Mouse (Mus musculus): ENCODE results near the gene Rabgap1l.
A peak's percentile ranks its signal among the peaks of the same experiment; 100 is the strongest.

Gene Rabgap1l

DNA sequence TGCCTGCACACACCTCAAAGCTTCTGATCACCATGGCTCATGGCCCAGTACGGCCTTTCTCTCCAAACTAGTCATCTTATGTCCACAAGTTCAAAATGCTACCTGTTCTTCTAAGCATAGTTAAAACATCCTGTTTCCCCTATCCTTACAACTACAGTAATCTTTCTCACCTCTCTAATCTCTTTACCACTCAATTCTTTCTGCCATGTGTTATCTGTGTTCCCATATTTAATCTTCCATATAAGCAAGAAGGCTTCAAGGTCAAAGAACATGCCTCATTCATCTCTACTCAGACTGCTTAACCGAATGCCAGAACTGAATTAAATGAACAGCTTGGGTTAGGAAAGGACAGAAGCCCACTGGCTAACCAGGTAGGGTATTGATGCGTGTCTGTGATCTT is 5.8 kb downstream of the Rabgap1l start:
- no peak for DNase-seq (ENCODE audit: low spot score)

DNA sequence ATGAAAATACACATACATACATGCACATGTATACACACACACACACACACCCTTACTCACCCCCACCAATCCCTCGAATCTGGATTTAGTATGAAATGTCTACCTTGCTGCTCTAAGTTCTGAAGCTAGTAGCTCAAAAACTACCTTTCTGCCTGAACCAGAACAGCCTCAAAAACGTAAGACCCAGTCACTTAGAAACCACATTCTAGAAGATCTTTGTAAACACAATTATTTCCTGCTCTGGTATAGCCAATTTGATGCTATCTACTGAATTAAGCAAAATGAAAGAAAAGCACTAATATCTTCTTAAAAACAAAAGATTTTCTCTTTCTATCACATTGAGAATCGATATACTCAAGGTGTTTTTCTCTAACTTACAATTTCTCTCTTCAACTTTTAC is 6.4 kb downstream of the Rabgap1l start:
- DNase-seq (ENCODE audit: low spot score), result no peak

DNA sequence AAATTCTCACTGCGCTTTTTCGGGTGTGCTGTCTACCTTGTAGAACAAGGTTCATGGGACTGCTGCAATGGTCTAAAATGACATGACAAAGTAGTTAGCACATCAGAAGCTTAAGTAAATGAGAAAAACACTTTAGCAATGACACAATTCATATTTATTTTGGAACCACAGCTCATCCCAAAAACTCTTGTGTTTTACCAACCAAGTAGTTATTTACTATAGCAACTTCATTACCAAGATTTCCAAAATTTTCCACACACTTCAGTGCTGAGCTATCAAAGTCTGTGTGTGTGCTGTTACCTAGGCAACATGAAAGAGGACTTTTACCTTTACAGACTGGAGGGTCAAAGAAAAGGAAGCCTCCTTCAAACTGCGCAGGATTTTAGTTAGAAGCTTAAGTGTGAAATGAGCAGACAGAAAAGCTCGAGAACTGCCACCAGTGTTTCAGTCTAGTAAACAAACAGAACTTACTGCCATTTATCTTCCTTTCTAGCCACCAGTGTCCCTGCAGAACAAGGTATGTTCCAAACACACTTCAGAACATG is 7.3 kb downstream of the Rabgap1l start:
- DNase-seq (ENCODE audit: low spot score), result no peak

DNA sequence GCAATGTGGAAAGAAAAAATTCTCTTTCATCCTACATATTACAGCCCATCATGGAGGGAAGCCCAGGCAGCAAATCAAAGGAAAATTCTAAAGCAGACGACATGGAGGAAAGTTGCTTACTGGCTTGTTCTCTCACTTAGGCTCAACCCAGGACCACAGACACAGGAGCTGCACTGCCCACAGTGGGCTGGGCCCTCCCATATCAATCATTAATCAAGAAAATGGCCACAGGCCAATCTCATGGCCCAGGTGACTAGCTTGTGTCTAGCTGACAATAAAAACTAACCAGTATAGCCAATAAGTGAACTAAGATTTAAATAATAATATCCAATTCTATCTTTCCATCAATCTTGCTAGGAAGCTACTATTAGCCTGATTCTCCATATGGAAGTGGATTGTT is 8.9 kb downstream of the Rabgap1l start:
- no peak for DNase-seq (ENCODE audit: low spot score)

- no peak for DNase-seq (ENCODE audit: low spot score)
These were observed 18.8 kb downstream of the Rabgap1l start for GRCm38 (mm10) chr1:160774166-160774565.

- DNase-seq (ENCODE audit: low spot score), result no peak
These were observed 27.4 kb downstream of the Rabgap1l start for GRCm38 (mm10) chr1:160765565-160765964.

DNA sequence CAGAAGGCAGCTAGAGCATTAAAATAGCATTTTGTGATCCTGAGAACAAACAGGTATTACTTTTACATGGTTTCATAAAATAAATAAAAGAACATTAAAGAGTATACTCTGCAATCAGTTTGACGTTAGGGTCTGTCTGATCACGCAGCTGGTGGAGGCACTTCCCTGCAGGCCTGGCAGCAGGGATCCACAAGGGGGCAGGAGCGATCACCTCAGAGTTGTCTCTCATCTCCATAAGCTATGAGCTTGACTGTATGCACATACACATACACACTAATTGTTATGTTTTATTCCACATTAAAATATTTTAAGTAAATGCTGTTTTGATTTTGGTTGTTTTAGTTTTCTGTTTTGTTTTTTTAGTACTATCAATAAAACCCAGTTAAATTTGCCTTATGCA is 34.8 kb downstream of the Rabgap1l start:
- peak; percentile 58 for DNase-seq (ENCODE audit: low spot score)

DNA sequence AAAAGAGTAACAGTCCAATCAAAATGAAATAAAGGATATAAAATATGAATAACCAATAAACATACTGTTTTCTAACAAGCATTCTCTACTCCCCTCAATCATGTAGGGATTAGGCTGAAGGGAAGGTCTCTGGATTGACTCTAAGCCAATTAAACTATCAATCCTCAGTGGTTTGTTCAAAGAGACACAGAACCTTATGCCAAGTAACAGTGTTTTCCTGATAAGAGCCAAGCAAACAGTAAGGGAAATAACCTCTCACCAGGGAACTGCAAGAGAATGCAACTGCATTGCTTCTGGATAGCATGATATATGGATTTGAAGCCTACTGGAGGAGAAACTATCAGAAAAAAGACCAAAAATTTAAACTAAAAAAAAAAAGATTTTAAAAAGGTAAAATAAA is 37.7 kb downstream of the Rabgap1l start:
- DNase-seq (ENCODE audit: low spot score), result no peak

DNA sequence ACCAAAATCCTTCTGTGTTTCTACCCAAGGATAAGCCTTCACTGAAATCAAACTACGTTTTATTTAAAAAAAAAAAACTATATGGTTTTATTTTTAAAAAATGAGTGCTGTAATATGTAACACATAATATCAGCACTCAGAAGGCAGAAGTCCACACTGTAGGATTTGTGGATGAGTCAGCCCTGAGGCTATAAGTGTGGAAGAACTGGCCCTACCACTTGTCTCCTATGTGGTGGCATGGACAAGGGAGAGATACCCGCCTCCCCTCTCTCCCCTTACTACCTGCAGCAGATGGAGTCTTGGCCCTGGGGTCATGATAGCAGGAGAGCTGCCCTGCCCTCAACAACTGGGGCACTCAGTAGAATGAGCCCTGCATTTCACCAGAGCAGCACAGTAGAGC is 42.4 kb downstream of the Rabgap1l start:
- no peak for DNase-seq (ENCODE audit: low spot score)

DNA sequence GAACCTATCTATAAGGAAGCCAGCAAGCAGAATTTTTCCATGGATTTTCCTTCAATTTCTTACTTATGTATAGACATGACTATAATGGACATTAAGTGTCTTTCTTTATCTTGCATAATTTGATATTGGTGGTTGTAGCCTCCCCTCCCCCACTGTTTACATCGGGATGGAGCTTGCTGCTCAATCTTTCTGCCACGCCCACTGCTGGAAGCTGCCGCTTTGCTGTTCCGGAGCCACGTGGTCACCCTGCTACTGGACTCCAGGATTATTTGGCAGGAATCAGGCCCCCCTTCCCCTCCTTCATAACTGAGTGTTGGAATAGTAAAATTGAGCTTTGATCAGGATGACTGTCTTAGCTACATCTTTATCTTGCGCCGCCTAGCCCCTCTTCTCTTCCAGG is 46.2 kb downstream of the Rabgap1l start:
- no peak for DNase-seq (ENCODE audit: low spot score)

DNA sequence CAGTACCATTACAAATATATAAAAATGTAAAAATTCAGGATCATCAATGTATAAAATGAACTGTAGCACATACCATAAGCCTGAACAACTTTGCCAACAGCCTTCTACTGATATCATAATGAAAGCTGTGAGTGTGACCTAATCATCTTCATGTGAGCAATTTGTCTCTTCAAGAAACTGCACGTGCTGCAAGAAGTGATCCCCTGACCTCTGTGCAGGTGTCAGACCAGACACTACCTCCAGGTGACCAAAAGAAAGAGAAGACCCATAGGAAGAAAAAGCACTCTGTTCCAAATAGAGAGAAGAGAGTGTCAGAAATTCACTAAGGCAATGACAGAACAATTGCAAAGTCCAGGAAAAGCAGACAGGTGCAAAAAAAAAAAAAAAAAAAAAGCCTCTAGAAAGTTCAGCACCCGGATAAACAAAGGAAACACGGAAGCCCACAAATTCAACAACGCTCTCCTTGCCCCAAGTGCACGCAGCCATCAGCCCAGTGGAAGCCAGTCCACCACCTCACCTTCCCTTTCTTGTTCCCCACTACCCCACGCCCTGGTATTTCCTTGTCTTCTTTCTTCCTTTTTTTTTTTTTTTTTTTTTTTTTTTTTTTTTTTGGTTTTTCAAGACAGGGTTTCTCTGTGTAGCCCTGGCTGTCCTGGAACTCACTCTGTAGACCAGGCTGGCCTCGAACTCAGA is 47.6 kb downstream of the Rabgap1l start:
- DNase-seq (ENCODE audit: low spot score), result no peak

DNA sequence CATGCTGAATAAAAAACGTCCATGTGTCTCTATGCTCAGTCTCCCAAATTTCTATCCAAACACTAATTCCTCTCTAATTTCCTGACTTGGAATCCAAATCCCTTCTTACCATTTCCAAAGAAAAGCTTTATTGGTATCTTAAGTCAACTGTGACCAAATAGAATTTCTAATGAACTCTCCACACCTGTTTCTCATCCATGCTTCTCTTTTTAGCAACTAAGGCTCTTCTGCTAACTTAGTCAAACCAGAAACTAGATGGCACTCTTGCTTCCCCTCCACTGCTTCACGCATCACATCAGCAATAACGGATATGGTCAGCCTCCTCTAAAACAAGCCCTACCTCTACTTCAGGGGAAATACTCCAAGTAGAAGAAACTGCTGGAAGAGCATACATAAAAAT is 49.0 kb downstream of the Rabgap1l start:
- no peak for DNase-seq (ENCODE audit: low spot score)

DNA sequence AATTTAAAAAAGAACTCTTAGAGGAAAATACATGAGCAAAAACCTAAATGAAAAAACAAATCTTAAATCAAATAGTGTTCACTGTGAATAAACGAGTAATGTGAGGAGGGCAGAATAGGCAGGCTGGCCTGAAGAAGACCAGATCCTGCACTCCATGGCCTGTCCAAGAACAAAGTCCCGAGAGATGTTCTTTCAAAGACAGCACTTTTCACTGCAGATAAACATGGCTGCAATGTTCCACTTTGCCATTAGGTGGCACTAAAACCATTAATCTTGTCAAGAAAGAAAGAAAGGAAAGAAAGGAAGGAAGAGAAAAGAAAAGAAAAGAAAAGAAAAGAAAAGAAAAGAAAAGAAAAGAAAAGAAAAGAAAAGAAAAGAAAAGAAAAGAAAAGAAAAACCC is 49.8 kb downstream of the Rabgap1l start:
- DNase-seq (ENCODE audit: low spot score), result no peak

DNA sequence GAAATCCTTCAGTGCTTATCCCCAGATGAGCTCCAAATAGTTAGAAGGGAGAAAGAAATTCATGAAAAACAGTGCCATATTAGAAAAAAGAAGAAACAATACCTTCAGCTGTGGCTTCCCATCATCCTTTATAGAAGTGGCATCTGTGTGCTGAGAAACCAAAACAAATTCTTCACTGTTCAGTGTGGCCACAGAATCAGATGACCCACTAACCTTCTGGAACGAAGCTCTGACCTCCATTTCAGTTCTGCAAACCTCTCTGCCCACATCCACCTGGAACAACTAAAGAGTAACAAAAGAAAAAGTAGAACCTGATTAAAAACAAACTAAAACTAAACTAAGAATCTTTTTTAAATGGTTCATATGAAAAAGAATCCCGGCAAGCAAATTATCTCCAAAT is 52.4 kb downstream of the Rabgap1l start:
- DNase-seq (ENCODE audit: low spot score), result no peak

DNA sequence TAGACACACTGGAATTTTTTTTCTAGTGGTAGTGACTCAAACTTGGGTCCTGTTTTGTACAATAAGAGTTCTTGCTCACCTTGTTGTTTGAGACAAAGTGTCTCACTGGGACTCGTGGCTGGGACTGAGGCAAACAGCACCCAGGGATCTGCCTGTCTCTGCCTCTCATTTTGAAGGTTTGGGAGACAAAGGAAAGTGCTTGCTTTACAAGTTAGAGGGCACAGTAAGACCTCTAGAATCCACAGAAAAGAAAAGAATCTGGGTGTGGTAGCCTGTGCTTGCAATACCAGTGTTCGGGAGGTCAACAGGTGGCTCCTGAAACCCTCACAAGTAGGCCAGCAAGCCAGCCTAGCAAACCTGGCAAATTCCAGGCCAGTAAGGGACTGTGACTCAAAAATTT is 58.3 kb downstream of the Rabgap1l start:
- DNase-seq (ENCODE audit: low spot score), result no peak

DNA sequence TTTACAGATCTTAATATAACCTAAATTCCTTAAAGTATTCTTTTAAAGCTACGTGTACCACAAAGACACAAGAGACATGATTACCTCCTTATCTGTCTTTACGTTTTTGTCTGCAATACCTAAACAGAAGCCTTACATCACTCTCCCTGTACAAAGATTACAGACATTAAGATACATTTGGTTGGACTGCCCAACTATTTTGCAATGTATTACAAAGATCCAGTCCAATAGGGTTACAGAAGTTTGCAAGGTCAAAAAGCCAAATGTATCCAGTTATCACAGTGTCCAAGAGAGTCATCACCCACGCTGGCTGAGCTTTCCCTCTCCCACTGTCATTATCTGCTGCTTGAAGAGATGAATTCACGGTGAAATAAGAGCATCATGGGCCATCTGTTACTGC is 63.1 kb downstream of the Rabgap1l start:
- DNase-seq (ENCODE audit: low spot score), result no peak

GRCm38 (mm10) chr1:160717742-160718141 is 75.3 kb downstream of the Rabgap1l start:
- DNase-seq (ENCODE audit: low spot score), result no peak

DNA sequence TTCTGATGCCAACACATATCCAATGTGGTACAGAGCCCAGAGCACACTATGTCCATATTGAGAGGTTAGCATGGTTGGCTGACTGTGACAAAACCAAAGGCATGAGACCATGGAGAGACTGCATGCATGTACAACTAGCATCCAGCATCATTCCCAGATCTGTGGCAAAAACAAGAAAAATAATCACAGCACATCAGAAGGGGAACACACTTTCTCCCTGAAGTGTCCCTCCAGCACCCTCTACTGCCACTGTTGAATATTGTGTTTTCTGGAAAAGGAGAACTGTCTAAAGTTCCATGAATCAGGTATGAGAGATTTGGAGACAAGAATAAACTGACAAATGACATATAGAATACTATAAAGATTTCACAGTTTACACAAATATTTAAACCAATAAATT is 78.3 kb downstream of the Rabgap1l start:
- DNase-seq (ENCODE audit: low spot score), result no peak

- DNase-seq (ENCODE audit: low spot score), result no peak
These were observed 79.1 kb downstream of the Rabgap1l start for GRCm38 (mm10) chr1:160713887-160714286.

GRCm38 (mm10) chr1:160713383-160713782 is 79.6 kb downstream of the Rabgap1l start:
- DNase-seq (ENCODE audit: low spot score), result no peak

DNA sequence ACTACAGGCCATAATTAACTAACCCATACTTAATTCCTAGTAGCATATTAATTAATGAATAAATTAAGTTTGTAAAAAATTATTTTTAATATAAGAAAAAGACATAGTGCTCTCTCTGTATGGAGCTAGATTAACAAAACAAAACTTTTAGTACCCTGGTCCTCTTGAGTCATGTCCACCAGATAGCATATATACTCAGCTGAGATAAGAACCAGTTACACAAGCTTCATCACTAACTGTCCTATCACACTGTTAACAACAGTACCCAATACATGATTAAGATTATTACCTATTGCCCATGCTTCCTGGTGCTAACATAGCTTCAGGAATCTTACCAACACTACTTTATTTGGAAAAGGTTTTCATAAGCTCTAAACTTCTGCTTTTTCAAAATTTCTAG is 82.5 kb downstream of the Rabgap1l start:
- no peak for DNase-seq (ENCODE audit: low spot score)

- DNase-seq (ENCODE audit: low spot score), result no peak
These were observed 88.4 kb downstream of the Rabgap1l start for GRCm38 (mm10) chr1:160704596-160704995.

DNA sequence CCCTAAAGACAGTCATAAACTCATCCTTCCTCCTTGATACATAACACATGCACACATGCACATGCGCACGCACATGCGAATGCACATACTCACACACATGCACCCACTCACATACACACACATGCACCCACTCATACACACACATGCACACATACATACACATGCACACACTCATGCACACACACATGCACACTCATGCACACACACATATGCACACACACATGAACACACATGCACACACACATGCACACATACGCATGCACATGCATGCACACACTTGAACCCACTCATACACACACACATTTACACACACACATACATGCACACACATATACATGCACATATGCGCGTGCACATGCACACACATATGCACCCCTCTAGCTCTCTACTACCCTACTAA is 89.2 kb downstream of the Rabgap1l start:
- no peak for DNase-seq (ENCODE audit: low spot score)

DNA sequence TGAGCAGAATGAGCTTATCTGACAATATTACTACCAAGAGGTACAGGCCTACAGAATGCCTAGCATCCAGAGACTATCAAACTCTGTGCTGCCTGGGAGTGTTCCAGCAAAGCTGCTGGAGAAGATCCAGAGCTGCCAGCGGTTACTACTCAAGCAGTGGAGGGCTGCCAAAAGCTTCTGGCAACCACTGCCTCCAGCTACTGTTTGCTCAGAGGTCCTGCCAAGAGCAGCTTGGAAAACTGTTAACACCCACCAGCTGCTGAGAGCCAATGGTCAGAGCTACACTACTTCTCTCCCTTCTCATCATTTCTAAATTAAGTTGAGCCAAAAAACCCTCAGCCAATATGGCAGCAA is 99.9 kb downstream of the Rabgap1l start:
- peak; percentile 88 for DNase-seq (ENCODE audit: low spot score)
